Mouse (Mus musculus): Measurements from ENCODE around the gene Cldn7.

DNA sequence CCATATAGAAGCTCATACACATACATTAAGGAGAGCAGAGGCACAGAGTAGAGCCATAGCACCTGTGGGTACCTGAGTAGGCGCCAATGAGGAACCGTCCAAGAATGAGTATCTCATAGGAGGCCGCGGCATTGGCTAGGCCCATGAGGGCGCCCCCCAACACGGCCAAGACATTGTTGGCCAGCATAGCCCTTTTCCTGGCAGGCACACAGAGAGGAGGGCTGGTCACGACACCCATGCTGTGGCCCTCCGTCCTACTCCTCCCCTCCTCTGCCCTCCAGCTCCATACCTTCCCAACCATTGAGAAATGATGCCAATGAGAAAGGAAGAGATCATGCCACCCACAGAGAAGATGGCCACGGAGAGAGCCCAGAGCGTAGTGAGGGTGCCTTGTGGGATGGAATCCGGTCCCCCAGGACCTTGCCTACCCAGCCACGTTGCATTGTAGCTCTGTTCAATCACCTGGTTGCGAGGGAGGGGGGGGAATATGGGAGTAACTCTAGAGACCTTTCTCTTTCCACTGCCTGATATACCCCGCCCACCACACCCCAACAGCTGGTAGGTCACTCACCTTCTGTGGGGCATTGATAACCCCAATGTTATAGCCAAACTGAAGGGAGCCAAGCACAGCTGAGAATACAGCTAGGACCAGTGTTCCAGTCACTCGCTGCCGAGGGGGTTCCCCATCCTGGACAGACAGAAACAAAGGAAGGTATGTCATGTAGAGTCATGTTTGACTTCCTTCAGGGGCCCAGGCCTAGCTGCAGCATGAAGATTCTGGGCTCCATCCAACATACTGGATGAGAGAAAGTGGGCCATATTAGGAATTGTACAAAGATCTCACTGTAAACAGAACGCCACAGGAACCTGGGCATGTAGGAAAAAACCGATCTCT is 18.3 kb upstream of the Cldn7 start:
- TF ChIP-seq CTCF (IDR thresholded peaks at IDR 0.05; ENCODE audit: low read depth) (no peak), EP300 (IDR thresholded peaks at IDR 0.05; ENCODE audit: low read depth) (peak; percentile 85)

Data from liver, postnatal 0 days (tissue).